Mouse (Mus musculus): ENCODE results near the gene Mrpl1.

The Mrpl1 gene

GRCm38 (mm10) chr5:96207531-96207930 lies 1.8 kb upstream of the Mrpl1 start:
- DNase-seq (ENCODE audit: low spot score), result no peak

- no peak for DNase-seq (ENCODE audit: low spot score)
Measured at GRCm38 (mm10) chr5:96208543-96208942, 750 bp upstream of the Mrpl1 start.

- peak; percentile 93 for DNase-seq (ENCODE audit: low spot score)
Measured at GRCm38 (mm10) chr5:96209916-96210583, 757 bp downstream of the Mrpl1 start.

GRCm38 (mm10) chr5:96218648-96219047 lies 9.4 kb downstream of the Mrpl1 start:
- no peak for DNase-seq (ENCODE audit: low spot score)

GRCm38 (mm10) chr5:96219512-96219911 lies 10.2 kb downstream of the Mrpl1 start:
- DNase-seq (ENCODE audit: low spot score), result peak; percentile 12

- DNase-seq (ENCODE audit: low spot score), result no peak
Measured at GRCm38 (mm10) chr5:96221298-96221697, 12.0 kb downstream of the Mrpl1 start.

GRCm38 (mm10) chr5:96221812-96222585 lies 12.7 kb downstream of the Mrpl1 start:
- DNase-seq (ENCODE audit: low spot score), result peak; percentile 85

- no peak for DNase-seq (ENCODE audit: low spot score)
Measured at GRCm38 (mm10) chr5:96222964-96223363, 13.7 kb downstream of the Mrpl1 start.

- no peak for DNase-seq (ENCODE audit: low spot score)
Measured at GRCm38 (mm10) chr5:96226490-96226889, 17.2 kb downstream of the Mrpl1 start.

- DNase-seq (ENCODE audit: low spot score), result no peak
Measured at GRCm38 (mm10) chr5:96228967-96229366, 19.7 kb downstream of the Mrpl1 start.

- DNase-seq (ENCODE audit: low spot score), result no peak
Measured at GRCm38 (mm10) chr5:96238797-96239196, 29.5 kb downstream of the Mrpl1 start.

GRCm38 (mm10) chr5:96240856-96241255 lies 31.6 kb downstream of the Mrpl1 start:
- DNase-seq (ENCODE audit: low spot score), result no peak

- no peak for DNase-seq (ENCODE audit: low spot score)
Measured at GRCm38 (mm10) chr5:96244511-96244910, 35.2 kb downstream of the Mrpl1 start.

- DNase-seq (ENCODE audit: low spot score), result no peak
Measured at GRCm38 (mm10) chr5:96253995-96254394, 44.7 kb downstream of the Mrpl1 start.

GRCm38 (mm10) chr5:96255166-96255565 lies 45.9 kb downstream of the Mrpl1 start:
- DNase-seq (ENCODE audit: low spot score), result no peak

- DNase-seq (ENCODE audit: low spot score), result no peak
Measured at GRCm38 (mm10) chr5:96258210-96258609, 48.9 kb downstream of the Mrpl1 start.

- DNase-seq (ENCODE audit: low spot score), result peak; percentile 44
Measured at GRCm38 (mm10) chr5:96267017-96267702, 57.9 kb downstream of the Mrpl1 start.

GRCm38 (mm10) chr5:96271070-96271469 lies 61.8 kb downstream of the Mrpl1 start:
- DNase-seq (ENCODE audit: low spot score), result no peak

GRCm38 (mm10) chr5:96305786-96306185 lies 96.5 kb downstream of the Mrpl1 start:
- DNase-seq (ENCODE audit: low spot score), result no peak

- peak; percentile 13 for DNase-seq (ENCODE audit: low spot score)
Measured at GRCm38 (mm10) chr5:96306271-96306670, 97.0 kb downstream of the Mrpl1 start.

GRCm38 (mm10) chr5:96306826-96307225 lies 97.5 kb downstream of the Mrpl1 start:
- no peak for DNase-seq (ENCODE audit: low spot score)

GRCm38 (mm10) chr5:96308086-96308485 lies 98.8 kb downstream of the Mrpl1 start:
- DNase-seq (ENCODE audit: low spot score), result no peak

GRCm38 (mm10) chr5:96308645-96309044 lies 99.4 kb downstream of the Mrpl1 start:
- DNase-seq (ENCODE audit: low spot score), result no peak

Data from MN1 (cell line).